Mouse (Mus musculus) forebrain, postnatal 0 days (tissue): ENCODE data around the gene Duxf3. TPM values are rescaled to one million over a fixed set of nuclear protein-coding genes. Genes with fewer than 3 reads are reported as not detected.
"Not testable (repeated sequence)": the region's sequence is repeated elsewhere in the genome, so short reads cannot be mapped to it uniquely, and the experiment has no call there.

Source experiments
- ATAC-seq: fragments of 200-750 bp; cut with Nextera tagmentation; 2 replicates; pipeline ENCODE4 v1.8.0; 2017; ENCODE audit warnings: mild to moderate bottlenecking, moderate library complexity
- DNase-seq: peaks from one replicate; pipeline ENCODE4 v3.0.0-alpha.2; 2015
- H3K27ac ChIP-seq: fragments of 300-500 bp; sonication (generic); 2 replicates; pipeline ENCODE4 v1.5.1; 2014; ENCODE audit warnings: low read depth, mild to moderate bottlenecking, antibody characterized with exemption, low read length, moderate library complexity, mixed read lengths
- H3K27me3 ChIP-seq: fragments of 300-500 bp; sonication (generic); 2 replicates; pipeline ENCODE4 v1.6.1; 2014; ENCODE audit warnings: mild to moderate bottlenecking, low read length, mixed read lengths; ENCODE audit not compliant: insufficient read depth
- H3K36me3 ChIP-seq: fragments of 300-500 bp; sonication (generic); 2 replicates; pipeline ENCODE4 v1.6.1; 2014; ENCODE audit warnings: mild to moderate bottlenecking, moderate library complexity; ENCODE audit not compliant: insufficient read depth
- H3K4me1 ChIP-seq: fragments of 300-500 bp; sonication (generic); 2 replicates; pipeline ENCODE4 v1.6.1; 2014; ENCODE audit warnings: antibody characterized with exemption; ENCODE audit not compliant: insufficient read depth
- H3K4me2 ChIP-seq: fragments of 300-500 bp; sonication (generic); 2 replicates; pipeline ENCODE4 v1.6.1; 2014; ENCODE audit warnings: low read depth, mild to moderate bottlenecking, moderate library complexity
- H3K4me3 ChIP-seq: fragments of 300-500 bp; sonication (generic); 2 replicates; pipeline ENCODE4 v1.5.1; 2014; ENCODE audit warnings: low read depth, low read length, mixed read lengths
- H3K9ac ChIP-seq: fragments of 300-500 bp; sonication (generic); 2 replicates; pipeline ENCODE4 v1.6.1; 2014; ENCODE audit warnings: mild to moderate bottlenecking
- H3K9me3 ChIP-seq: fragments of 300-500 bp; sonication (generic); 2 replicates; pipeline ENCODE4 v1.6.1; 2016; ENCODE audit warnings: low read length
- CTCF ChIP-seq: sonication (generic); IDR thresholded peaks from 2 replicates; pipeline ENCODE4 v1.5.1; 2016; ENCODE audit warnings: antibody characterized with exemption, control low read depth, low read depth
- WGBS: fragments of 180-500 bp; shearing (Covaris S2); extraction: QIAGEN DNeasy Blood & Tissue Kit; methylation state at CpG from one replicate; pipeline ENCODE4 v1.1.7; 2014; 5-methylcytosine and 5-hydroxymethylcytosine counted together
- polyA plus RNA-seq: library from polyadenylated mRNA; unstranded; fragments of >200 nt; fragmentation: Nextera tagmentation; extraction: Ambion mirVana; gene quantifications from 2 replicates; pipeline ENCODE4 v1.2.1, GENCODE M21; 2015
- total RNA-seq: library from RNA; depleted of rRNA; stranded (reverse); fragments of >200 nt; gene quantifications from 2 replicates; pipeline ENCODE4 v1.2.3, GENCODE M21; 2014; rRNA removed

The Duxf3 gene
- total RNA-seq (0.76 TPM in 1 of 2 replicates, not detected in the other), polyA plus RNA-seq (not detected in 2 replicates)

GRCm38 (mm10) chr10:58232641-58232969, at the start of gene Duxf3:
Gene Duxf3 (minus strand): TSS chr10:58232675.
- not testable (repeated sequence) for H3K4me3 ChIP-seq, H3K9ac ChIP-seq, H3K27ac ChIP-seq, DNase-seq, H3K4me2 ChIP-seq, H3K27me3 ChIP-seq, H3K36me3 ChIP-seq, H3K4me1 ChIP-seq
- WGBS, result 88% methylated on average over 7 of the region's 8 CpGs
- peak; percentile 35 for ATAC-seq
- H3K9me3 ChIP-seq, result peaks cover 20% of the 10 kb centered on the region

DNA sequence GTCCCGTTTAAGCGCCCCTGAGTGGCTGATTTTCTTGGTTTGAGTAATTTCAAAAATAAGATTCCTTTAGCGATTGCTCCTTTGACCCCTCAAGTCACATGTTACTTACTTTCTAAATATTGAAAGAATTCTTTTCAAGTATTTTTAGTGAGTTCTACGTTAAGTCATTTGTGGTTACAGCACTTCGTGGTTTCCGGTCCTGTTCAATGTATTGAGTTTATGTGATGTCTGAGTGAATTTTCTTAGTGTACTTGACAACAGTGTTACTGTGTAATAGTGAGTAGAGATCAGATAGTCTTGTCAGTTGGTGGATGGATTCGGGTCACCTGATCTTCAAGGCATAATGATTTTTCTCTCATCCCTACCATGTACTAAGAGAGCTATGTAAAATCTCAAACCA, 49.8 kb upstream of the Duxf3 start:
- H3K36me3 ChIP-seq, result peaks cover 49% of the 10 kb centered on the region

GRCm38 (mm10) chr10:58258466-58258865, 26.0 kb upstream of the Duxf3 start:
- ATAC-seq, result no peak
- Histone ChIP-seq H3K4me3 (no peak overlapping the region), H3K4me1 (0 out of 2 replicates have a peak, but pooled peaks cover 6% of the 10 kb centered on the region), H3K9ac (no peak overlapping the region), H3K36me3 (peaks cover 25% of the 10 kb centered on the region), H3K27ac (no peak overlapping the region), H3K4me2 (no peak overlapping the region), H3K9me3 (no peaks in the 10 kb centered on the region), H3K27me3 (no peaks in the 10 kb centered on the region)
- 79% methylated on average over 5 of the region's 5 CpGs for WGBS
- no peak for DNase-seq
- TF ChIP-seq CTCF, result peak; percentile 21; the same call in 1 of the 2 replicates

More for the DNA sequence above, 49.8 kb upstream of the Duxf3 start:
- WGBS, result 95% methylated on average over 7 of the region's 7 CpGs
- Histone ChIP-seq H3K9me3 (no peaks in the 10 kb centered on the region), H3K4me1 (no peaks in the 10 kb centered on the region), H3K4me3 (no peak overlapping the region), H3K9ac (no peak overlapping the region), H3K4me2 (no peak overlapping the region), H3K27ac (no peak overlapping the region), H3K27me3 (no peaks in the 10 kb centered on the region)
- DNase-seq (no peak), ATAC-seq (no peak)
- TF ChIP-seq CTCF, result no peak

DNA sequence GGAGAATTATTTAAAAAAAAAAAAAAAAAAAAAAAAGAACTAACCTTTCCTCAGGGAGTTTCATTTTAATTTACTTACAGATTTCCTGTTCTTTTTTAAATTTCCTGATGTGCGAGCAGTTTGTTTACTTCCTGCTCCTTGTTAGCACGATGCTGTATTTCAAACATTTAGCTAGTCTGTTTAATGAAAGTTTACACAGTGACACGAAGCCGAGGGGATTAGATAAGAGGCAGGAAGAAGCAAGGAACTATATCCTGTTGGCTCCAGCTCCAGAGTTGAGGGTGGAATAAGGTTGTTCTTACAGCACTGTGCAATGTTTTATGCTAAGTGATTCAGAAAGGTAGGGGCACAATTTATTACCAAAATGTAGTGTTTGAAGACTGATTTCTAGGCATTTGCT, 23.5 kb upstream of the Duxf3 start:
- Histone ChIP-seq H3K9ac (peak overlapping the region; percentile 83; the same call in 1 of the 2 replicates), H3K4me1 (0 out of 2 replicates have a peak, but pooled peaks cover 6% of the 10 kb centered on the region), H3K4me3 (peak overlapping the region; percentile 85), H3K9me3 (no peaks in the 10 kb centered on the region), H3K27me3 (no peaks in the 10 kb centered on the region), H3K27ac (no peak overlapping the region; the same call in 1 of the 2 replicates), H3K36me3 (peaks cover 18% of the 10 kb centered on the region), H3K4me2 (peak overlapping the region; percentile 59)
- ATAC-seq (no peak), DNase-seq (peak; percentile 5)
- WGBS, result 4% methylated on average over 4 of the region's 4 CpGs
- no peak for TF ChIP-seq CTCF

GRCm38 (mm10) chr10:58255213-58255892, 22.9 kb upstream of the Duxf3 start, which contains the start of gene Gcc2:
Gene Gcc2 (plus strand): TSS chr10:58255497.
- ATAC-seq (peak; percentile 99), DNase-seq (peak; percentile 96)
- Histone ChIP-seq H3K36me3 (peaks cover 15% of the 10 kb centered on the region), H3K9me3 (no peaks in the 10 kb centered on the region), H3K27me3 (no peaks in the 10 kb centered on the region), H3K9ac (peak within 1 kb of the TSS; percentile 83), H3K4me2 (peak within 1 kb of the TSS; percentile 59), H3K27ac (peak within 1 kb of the TSS; percentile 73), H3K4me1 (0 out of 2 replicates have a peak, but pooled peaks cover 6% of the 10 kb centered on the region), H3K4me3 (peak within 1 kb of the TSS; percentile 85)
- 1% methylated on average over 57 of the region's 58 CpGs for WGBS
- TF ChIP-seq CTCF, result peak; percentile 29; the same call in 1 of the 2 replicates

GRCm38 (mm10) chr10:58254635-58255175, 22.2 kb upstream of the Duxf3 start:
- H3K4me1 ChIP-seq, result 0 out of 2 replicates have a peak, but pooled peaks cover 6% of the 10 kb centered on the region
- H3K27me3 ChIP-seq, result no peaks in the 10 kb centered on the region
- ATAC-seq, result peak; percentile 22
- H3K36me3 ChIP-seq, result peaks cover 9% of the 10 kb centered on the region; the same call in 1 of the 2 replicates
- peak overlapping the region; percentile 59 for H3K4me2 ChIP-seq
- peak overlapping the region; percentile 85 for H3K4me3 ChIP-seq
- no peak for TF ChIP-seq CTCF
- WGBS, result 19% methylated on average over 6 of the region's 6 CpGs
- peak overlapping the region; percentile 83 for H3K9ac ChIP-seq
- H3K27ac ChIP-seq, result no peak overlapping the region
- no peak for DNase-seq
- H3K9me3 ChIP-seq, result no peaks in the 10 kb centered on the region

- Histone ChIP-seq H3K27ac (no peak overlapping the region), H3K4me2 (no peak overlapping the region), H3K9me3 (no peaks in the 10 kb centered on the region), H3K4me1 (0 out of 2 replicates have a peak, but pooled peaks cover 3% of the 10 kb centered on the region), H3K36me3 (no peaks in the 10 kb centered on the region), H3K27me3 (no peaks in the 10 kb centered on the region), H3K4me3 (no peak overlapping the region), H3K9ac (no peak overlapping the region)
- WGBS, result 16% methylated on average over 1 of the region's 1 CpGs
- TF ChIP-seq CTCF, result no peak
- ATAC-seq (no peak), DNase-seq (no peak)
Observed at GRCm38 (mm10) chr10:58249535-58249934, 17.1 kb upstream of the Duxf3 start.

GRCm38 (mm10) chr10:58238984-58239740, 6.7 kb upstream of the Duxf3 start:
- not testable (repeated sequence) for H3K27me3 ChIP-seq, H3K4me2 ChIP-seq, H3K4me3 ChIP-seq, H3K27ac ChIP-seq, H3K9me3 ChIP-seq, H3K4me1 ChIP-seq, DNase-seq, H3K36me3 ChIP-seq, H3K9ac ChIP-seq
- peak; percentile 62 for ATAC-seq
- WGBS, result 90% methylated on average over 7 of the region's 8 CpGs
